Mouse (Mus musculus): ENCODE results near the gene Vezf1. TPM values are rescaled to one million over a fixed set of nuclear protein-coding genes. Genes with fewer than 3 reads are reported as not detected.
A peak's percentile ranks its signal among the peaks of the same experiment; 100 is the strongest.

Gene Vezf1
- polyA plus RNA-seq, 1 experiment, result 14.2 TPM

DNA sequence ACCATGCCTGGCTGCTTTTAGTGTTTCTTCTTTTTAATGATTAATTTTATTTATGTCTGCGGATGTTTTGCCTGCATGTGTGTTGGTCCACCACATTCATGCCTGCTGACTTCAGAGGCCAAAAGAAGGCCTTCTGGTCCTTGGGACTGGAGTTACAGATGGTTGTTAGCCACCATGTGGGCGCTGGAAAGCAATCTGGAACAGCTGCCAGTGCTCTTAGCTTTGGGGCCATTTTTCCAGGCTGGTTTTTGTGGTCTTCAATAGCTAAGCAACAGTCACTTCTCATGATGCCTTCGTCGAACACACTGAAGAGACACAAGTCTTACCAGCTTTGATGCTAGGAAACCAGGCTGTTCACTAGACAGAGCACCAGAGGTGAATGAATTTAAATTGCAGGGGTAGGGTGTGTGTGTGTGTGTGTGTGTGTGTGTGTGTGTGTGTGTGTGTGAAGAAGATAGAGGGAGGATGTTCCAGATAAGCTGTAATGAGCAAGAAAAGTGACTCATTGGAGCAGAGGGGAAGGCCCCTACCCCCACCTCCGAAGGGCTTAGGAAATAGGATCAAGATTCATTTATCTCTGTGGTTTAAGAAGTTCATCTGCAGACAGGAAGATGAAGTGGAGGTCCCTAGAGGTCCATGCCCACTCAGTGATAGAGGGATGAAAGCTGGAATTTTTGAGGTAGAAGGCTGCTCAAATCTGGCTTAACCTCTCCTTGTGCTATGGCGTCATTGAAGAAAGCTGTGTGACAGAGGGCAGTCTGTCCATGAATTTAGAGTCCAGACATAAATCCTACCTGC, 37.6 kb downstream of the Vezf1 start:
- Histone ChIP-seq H3K4me3 (ENCODE audit: extremely low read depth, insufficient read depth, insufficient read length) (no peak overlapping the region), H3K4me1 (ENCODE audit: control insufficient read depth, insufficient read depth, insufficient read length) (peaks cover 15% of the 10 kb centered on the region; the same call in 1 of the 2 replicates), H3K36me3 (ENCODE audit: control insufficient read depth, insufficient read depth, low read length) (no peaks in the 10 kb centered on the region), H3K27me3 (ENCODE audit: control insufficient read depth, insufficient read depth, low read length) (no peaks in the 10 kb centered on the region), H3K27ac (ENCODE audit: insufficient read depth, low read length) (no peak overlapping the region)
- no peak for DNase-seq (ENCODE audit: low read depth in 1 of 2, low spot score in 2 of 2)
- TF ChIP-seq POLR2A (IDR thresholded peaks at IDR 0.05; ENCODE audit: low read depth, low read length), result no peak
- 77% methylated on average over 6 of the region's 6 CpGs for WGBS

DNA sequence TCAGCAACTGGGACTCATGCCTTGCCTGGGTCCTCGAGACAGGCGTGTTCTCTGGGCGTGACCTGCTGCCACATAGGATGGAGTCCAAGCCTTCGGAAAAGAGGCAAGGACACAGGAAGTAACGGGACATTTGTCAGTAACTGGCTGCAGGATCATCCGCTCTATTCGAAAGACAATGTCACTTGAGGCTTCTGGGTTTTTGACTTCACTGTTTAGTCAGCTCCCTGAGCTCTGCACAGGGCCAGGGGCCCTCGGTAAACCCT, 38.1 kb downstream of the Vezf1 start:
- no peaks in the 10 kb centered on the region for H3K36me3 ChIP-seq (ENCODE audit: control insufficient read depth, insufficient read depth, low read length)
- no peaks in the 10 kb centered on the region for H3K27me3 ChIP-seq (ENCODE audit: control insufficient read depth, insufficient read depth, low read length)
- WGBS, result 88% methylated on average over 8 of the region's 8 CpGs
- H3K4me3 ChIP-seq (ENCODE audit: extremely low read depth, insufficient read depth, insufficient read length), result no peak overlapping the region
- no peak for DNase-seq (ENCODE audit: low read depth in 1 of 2, low spot score in 2 of 2)
- no peak overlapping the region for H3K27ac ChIP-seq (ENCODE audit: insufficient read depth, low read length)
- peaks cover 15% of the 10 kb centered on the region; the same call in 1 of the 2 replicates for H3K4me1 ChIP-seq (ENCODE audit: control insufficient read depth, insufficient read depth, insufficient read length)
- no peak for TF ChIP-seq CTCF (IDR thresholded peaks at IDR 0.05; ENCODE audit: extremely low read depth, insufficient read depth, insufficient read length, insufficient replicate concordance)
- TF ChIP-seq POLR2A (IDR thresholded peaks at IDR 0.05; ENCODE audit: low read depth, low read length), result no peak

- TF ChIP-seq CTCF (IDR thresholded peaks at IDR 0.05; ENCODE audit: extremely low read depth, insufficient read depth, insufficient read length, insufficient replicate concordance) (no peak), POLR2A (IDR thresholded peaks at IDR 0.05; ENCODE audit: low read depth, low read length) (no peak)
- Histone ChIP-seq H3K36me3 (ENCODE audit: control insufficient read depth, insufficient read depth, low read length) (no peaks in the 10 kb centered on the region), H3K27me3 (ENCODE audit: control insufficient read depth, insufficient read depth, low read length) (no peaks in the 10 kb centered on the region), H3K4me1 (ENCODE audit: control insufficient read depth, insufficient read depth, insufficient read length) (peaks cover 15% of the 10 kb centered on the region; the same call in 1 of the 2 replicates), H3K27ac (ENCODE audit: insufficient read depth, low read length) (no peak overlapping the region), H3K4me3 (ENCODE audit: extremely low read depth, insufficient read depth, insufficient read length) (no peak overlapping the region)
- 0% methylated on average over 4 of the region's 4 CpGs for WGBS
- peak; percentile 56 to 65 for DNase-seq (ENCODE audit: low read depth in 1 of 2, low spot score in 2 of 2)
These were observed 39.3 kb downstream of the Vezf1 start for GRCm38 (mm10) chr11:88107365-88107764.

DNA sequence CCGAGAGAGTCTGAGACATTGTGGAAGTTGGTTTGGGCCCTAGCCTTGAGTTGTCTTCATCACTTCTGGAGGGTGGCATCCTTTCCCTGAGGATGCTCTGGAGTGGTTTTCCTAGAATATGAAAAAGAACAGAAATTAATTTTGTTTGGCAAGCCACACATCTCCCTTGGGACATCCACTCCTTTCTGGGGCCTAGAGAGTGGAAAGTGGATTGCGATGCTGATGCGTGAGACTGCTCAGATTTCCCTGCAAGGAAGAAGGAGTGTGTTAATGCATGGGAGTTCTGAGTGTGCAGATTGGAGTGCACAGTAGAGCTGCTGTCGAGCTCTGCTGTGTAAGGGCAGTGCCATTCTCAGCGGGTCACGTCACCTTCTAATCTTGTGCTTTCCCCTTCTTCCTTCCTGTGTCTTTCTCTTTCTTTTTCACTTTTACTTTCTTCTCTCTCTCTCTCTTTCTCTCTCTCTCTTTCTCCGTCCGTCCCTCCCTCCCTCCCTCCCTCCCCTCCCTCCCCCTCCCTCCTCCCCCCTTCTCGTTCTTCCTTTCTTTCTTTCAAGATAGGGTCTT, 42.0 kb downstream of the Vezf1 start:
- WGBS, result 35% methylated on average over 9 of the region's 9 CpGs
- no peak for DNase-seq (ENCODE audit: low read depth in 1 of 2, low spot score in 2 of 2)
- Histone ChIP-seq H3K4me1 (ENCODE audit: control insufficient read depth, insufficient read depth, insufficient read length) (peaks cover 17% of the 10 kb centered on the region; the same call in 1 of the 2 replicates), H3K27ac (ENCODE audit: insufficient read depth, low read length) (no peak overlapping the region), H3K4me3 (ENCODE audit: extremely low read depth, insufficient read depth, insufficient read length) (no peak overlapping the region), H3K36me3 (ENCODE audit: control insufficient read depth, insufficient read depth, low read length) (no peaks in the 10 kb centered on the region), H3K27me3 (ENCODE audit: control insufficient read depth, insufficient read depth, low read length) (no peaks in the 10 kb centered on the region)
- TF ChIP-seq CTCF (IDR thresholded peaks at IDR 0.05; ENCODE audit: extremely low read depth, insufficient read depth, insufficient read length, insufficient replicate concordance) (no peak), POLR2A (IDR thresholded peaks at IDR 0.05; ENCODE audit: low read depth, low read length) (no peak)

DNA sequence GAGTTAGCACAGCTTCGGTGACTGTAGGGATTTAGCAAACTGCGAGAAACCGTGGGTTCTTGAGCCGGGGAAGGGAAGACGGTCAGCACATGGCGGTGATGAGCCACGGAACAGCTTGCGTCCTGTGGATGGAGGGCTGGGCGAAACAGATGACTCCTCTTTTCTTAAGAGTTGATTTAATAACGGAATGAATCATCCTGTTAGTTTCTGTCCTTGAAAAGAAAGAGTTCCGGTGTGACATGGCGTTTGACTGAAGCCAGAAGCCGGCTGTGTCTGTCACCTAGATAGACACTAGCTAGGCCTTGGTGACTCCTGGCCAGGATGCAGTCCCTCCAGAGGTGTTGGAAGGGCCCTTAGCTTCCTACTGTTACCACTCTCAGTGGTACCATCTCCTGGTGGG, 44.0 kb downstream of the Vezf1 start:
- TF ChIP-seq CTCF (IDR thresholded peaks at IDR 0.05; ENCODE audit: extremely low read depth, insufficient read depth, insufficient read length, insufficient replicate concordance) (no peak), POLR2A (IDR thresholded peaks at IDR 0.05; ENCODE audit: low read depth, low read length) (no peak)
- H3K36me3 ChIP-seq (ENCODE audit: control insufficient read depth, insufficient read depth, low read length), result no peaks in the 10 kb centered on the region
- H3K27me3 ChIP-seq (ENCODE audit: control insufficient read depth, insufficient read depth, low read length), result no peaks in the 10 kb centered on the region
- DNase-seq (ENCODE audit: low read depth in 1 of 2, low spot score in 2 of 2), result no peak
- H3K4me3 ChIP-seq (ENCODE audit: extremely low read depth, insufficient read depth, insufficient read length), result no peak overlapping the region
- no peak overlapping the region for H3K27ac ChIP-seq (ENCODE audit: insufficient read depth, low read length)
- WGBS, result 90% methylated on average over 13 of the region's 13 CpGs
- peaks cover 13% of the 10 kb centered on the region; the same call in 1 of the 2 replicates for H3K4me1 ChIP-seq (ENCODE audit: control insufficient read depth, insufficient read depth, insufficient read length)

DNA sequence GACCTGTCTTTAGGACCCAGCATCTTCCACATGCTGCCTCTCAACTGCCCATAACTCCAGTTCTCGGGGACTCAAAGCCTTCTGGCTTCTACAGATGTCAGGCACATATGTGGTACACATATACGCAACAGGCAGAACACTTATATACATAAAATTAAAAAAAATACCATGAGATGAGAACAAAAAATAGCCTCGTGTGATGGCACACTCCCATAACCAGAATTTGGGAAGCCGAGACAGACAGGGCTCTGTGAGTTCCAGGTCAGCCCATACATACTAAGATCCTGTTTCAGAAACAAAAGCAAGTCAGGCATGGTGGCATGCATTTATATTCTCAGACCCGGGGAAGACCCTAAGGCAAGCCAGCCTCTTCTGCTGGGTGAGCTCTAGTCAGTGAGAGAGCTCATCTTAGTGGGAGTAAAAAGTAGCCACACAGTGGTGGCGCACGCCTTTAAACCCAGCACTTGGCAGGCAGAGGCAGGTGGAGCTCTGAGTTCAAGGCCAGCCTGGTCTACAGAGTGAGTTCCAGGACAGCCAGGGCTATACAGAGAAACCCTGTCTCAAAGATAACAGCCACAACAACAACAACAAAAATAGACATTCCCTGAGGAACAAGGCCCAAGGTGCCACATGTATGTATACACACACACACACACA, 44.7 kb downstream of the Vezf1 start:
- 93% methylated on average over 7 of the region's 7 CpGs for WGBS
- peaks cover 6% of the 10 kb centered on the region; the same call in 1 of the 2 replicates for H3K4me1 ChIP-seq (ENCODE audit: control insufficient read depth, insufficient read depth, insufficient read length)
- TF ChIP-seq CTCF (IDR thresholded peaks at IDR 0.05; ENCODE audit: extremely low read depth, insufficient read depth, insufficient read length, insufficient replicate concordance) (no peak), POLR2A (IDR thresholded peaks at IDR 0.05; ENCODE audit: low read depth, low read length) (no peak)

More for the DNA sequence above, 44.7 kb downstream of the Vezf1 start:
- Histone ChIP-seq H3K27ac (ENCODE audit: insufficient read depth, low read length) (no peak overlapping the region), H3K4me3 (ENCODE audit: extremely low read depth, insufficient read depth, insufficient read length) (no peak overlapping the region), H3K27me3 (ENCODE audit: control insufficient read depth, insufficient read depth, low read length) (no peaks in the 10 kb centered on the region), H3K36me3 (ENCODE audit: control insufficient read depth, insufficient read depth, low read length) (no peaks in the 10 kb centered on the region)
- DNase-seq (ENCODE audit: low read depth in 1 of 2, low spot score in 2 of 2), result no peak
